Mouse (Mus musculus): ENCODE data around the gene Xlr3c. TPM values are rescaled to one million over a fixed set of nuclear protein-coding genes. Genes with fewer than 3 reads are reported as not detected.
A peak's percentile ranks its signal among the peaks of the same experiment; 100 is the strongest.
"Not testable (repeated sequence)": the region's sequence is repeated elsewhere in the genome, so short reads cannot be mapped to it uniquely, and the experiment has no call there.

Gene Xlr3c
- polyA plus RNA-seq, 1 experiment from 2014 or later: 0.12 TPM

- 17% methylated on average over 31 of the region's 39 CpGs for WGBS
These were observed 37.1 kb downstream of the Xlr3c start, which contains the start of gene F8a for GRCm38 (mm10) chrX:73227914-73228605. Gene F8a (plus strand): TSS chrX:73228291.

GRCm38 (mm10) chrX:73225365-73225764 lies 39.8 kb downstream of the Xlr3c start:
- Histone ChIP-seq H3K4me3 (ENCODE audit: low read depth, low read length) (no peak overlapping the region), H3K9ac (ENCODE audit: low read length) (no peak overlapping the region), H3K9me3 (ENCODE audit: control insufficient read depth, low read length) (no peaks in the 10 kb centered on the region), H3K4me1 (ENCODE audit: control insufficient read depth, insufficient read depth, low read length) (no peaks in the 10 kb centered on the region), H3K4me2 (ENCODE audit: low read depth, severe bottlenecking) (no peak overlapping the region), H3K27ac (replicated peaks; ENCODE audit: low read depth, low read length) (no peak overlapping the region), H3K36me3 (ENCODE audit: control insufficient read depth, insufficient read depth, low read length) (no peaks in the 10 kb centered on the region), H3K27me3 (ENCODE audit: control insufficient read depth, insufficient read depth, low read length) (peaks cover 8% of the 10 kb centered on the region; the same call in 1 of the 2 replicates)
- 50% methylated on average over 1 of the region's 1 CpGs for WGBS
- DNase-seq (ENCODE audit: low spot score): no peak
- ATAC-seq (ENCODE audit: insufficient number of reproducible peaks, low FRiP score, low TSS enrichment, low read depth): no peak

More at GRCm38 (mm10) chrX:73227914-73228605, 37.1 kb downstream of the Xlr3c start, which contains the start of gene F8a:
- peak within 1 kb of the TSS; percentile 69 for H3K4me2 ChIP-seq (ENCODE audit: low read depth, severe bottlenecking)
- ATAC-seq (ENCODE audit: insufficient number of reproducible peaks, low FRiP score, low TSS enrichment, low read depth): peak; percentile 91
- peak within 1 kb of the TSS; percentile 68 for H3K9ac ChIP-seq (ENCODE audit: low read length)
- peak within 1 kb of the TSS; percentile 42; the same call in 1 of the 2 replicates for H3K27ac ChIP-seq (replicated peaks; ENCODE audit: low read depth, low read length)
- H3K4me3 ChIP-seq (ENCODE audit: low read depth, low read length): peak within 1 kb of the TSS; percentile 55
- H3K36me3 ChIP-seq (ENCODE audit: control insufficient read depth, insufficient read depth, low read length): no peaks in the 10 kb centered on the region
- peaks cover 8% of the 10 kb centered on the region; the same call in 1 of the 2 replicates for H3K27me3 ChIP-seq (ENCODE audit: control insufficient read depth, insufficient read depth, low read length)
- H3K9me3 ChIP-seq (ENCODE audit: control insufficient read depth, low read length): no peaks in the 10 kb centered on the region
- DNase-seq (ENCODE audit: low spot score): peak; percentile 79
- no peaks in the 10 kb centered on the region for H3K4me1 ChIP-seq (ENCODE audit: control insufficient read depth, insufficient read depth, low read length)

- 81% methylated on average over 12 of the region's 19 CpGs for WGBS
- H3K9ac ChIP-seq (ENCODE audit: low read length); H3K9me3 ChIP-seq (ENCODE audit: control insufficient read depth, low read length); DNase-seq (ENCODE audit: low spot score); H3K27me3 ChIP-seq (ENCODE audit: control insufficient read depth, insufficient read depth, low read length); H3K4me2 ChIP-seq (ENCODE audit: low read depth, severe bottlenecking); H3K27ac ChIP-seq (replicated peaks; ENCODE audit: low read depth, low read length); H3K4me1 ChIP-seq (ENCODE audit: control insufficient read depth, insufficient read depth, low read length); H3K4me3 ChIP-seq (ENCODE audit: low read depth, low read length); H3K36me3 ChIP-seq (ENCODE audit: control insufficient read depth, insufficient read depth, low read length); ATAC-seq (ENCODE audit: insufficient number of reproducible peaks, low FRiP score, low TSS enrichment, low read depth): not testable (repeated sequence)
These were observed 51.2 kb downstream of the Xlr3c start, which contains the start of gene Xlr4b for GRCm38 (mm10) chrX:73213819-73214564. Gene Xlr4b (plus strand): TSS chrX:73214333.

Other genes with a start within 250 kb of the Xlr3c start
- not detected in 2 replicates for gene Pnma5, start 228.3 kb downstream of the Xlr3c start, polyA plus RNA-seq (2014; fragmentation: Nextera tagmentation; extraction: Ambion mirVana)
- gene Pnma3, start 200.6 kb downstream of the Xlr3c start, polyA plus RNA-seq (2014; fragmentation: Nextera tagmentation; extraction: Ambion mirVana): 0.07 and 0.15 TPM in 2 replicates
- 0.43 and 1.5 TPM in 2 replicates for gene Xlr4a, start 182.9 kb downstream of the Xlr3c start, polyA plus RNA-seq (2014; fragmentation: Nextera tagmentation; extraction: Ambion mirVana)
- gene Xlr3a, start 168.3 kb downstream of the Xlr3c start, polyA plus RNA-seq (2014; fragmentation: Nextera tagmentation; extraction: Ambion mirVana): 3.5 and 3.7 TPM in 2 replicates
- gene Gm14685, start 148.3 kb downstream of the Xlr3c start, polyA plus RNA-seq (2014; fragmentation: Nextera tagmentation; extraction: Ambion mirVana): not detected in 2 replicates
- not detected in 2 replicates for gene Xlr5b, start 116.6 kb downstream of the Xlr3c start, polyA plus RNA-seq (2014; fragmentation: Nextera tagmentation; extraction: Ambion mirVana)
- gene DXBay18, start 115.9 kb downstream of the Xlr3c start, polyA plus RNA-seq (2014; fragmentation: Nextera tagmentation; extraction: Ambion mirVana): not detected in 2 replicates
- gene Spin2d, start 88.4 kb downstream of the Xlr3c start, polyA plus RNA-seq (2014; fragmentation: Nextera tagmentation; extraction: Ambion mirVana): not detected in 2 replicates
- gene Xlr3b, start 73.2 kb downstream of the Xlr3c start, polyA plus RNA-seq (2014; fragmentation: Nextera tagmentation; extraction: Ambion mirVana): 14.6 and 16.8 TPM in 2 replicates
- gene Xlr4b, start 51.1 kb downstream of the Xlr3c start, polyA plus RNA-seq (2014; fragmentation: Nextera tagmentation; extraction: Ambion mirVana): 0.51 and 0.91 TPM in 2 replicates
- 7.5 and 9.2 TPM in 2 replicates for gene F8a, start 37.1 kb downstream of the Xlr3c start, polyA plus RNA-seq (2014; fragmentation: Nextera tagmentation; extraction: Ambion mirVana)
- not detected in 2 replicates for gene Xlr4c, start 22.3 kb downstream of the Xlr3c start, polyA plus RNA-seq (2014; fragmentation: Nextera tagmentation; extraction: Ambion mirVana)
- not detected in 2 replicates for gene Xlr5a, start 27.6 kb upstream of the Xlr3c start, polyA plus RNA-seq (2014; fragmentation: Nextera tagmentation; extraction: Ambion mirVana)
- gene Xlr5c, start 27.6 kb upstream of the Xlr3c start, polyA plus RNA-seq (2014; fragmentation: Nextera tagmentation; extraction: Ambion mirVana): not detected in 2 replicates
- gene Gm45015, start 71.5 kb upstream of the Xlr3c start, polyA plus RNA-seq (2014; fragmentation: Nextera tagmentation; extraction: Ambion mirVana): not detected in 2 replicates
- 21.6 and 24.9 TPM in 2 replicates for gene Zfp275, start 77.2 kb upstream of the Xlr3c start, polyA plus RNA-seq (2014; fragmentation: Nextera tagmentation; extraction: Ambion mirVana)
- gene Gm18336, start 133.3 kb upstream of the Xlr3c start, polyA plus RNA-seq (2014; fragmentation: Nextera tagmentation; extraction: Ambion mirVana): not detected in 2 replicates
- gene Zfp92, start 145.7 kb upstream of the Xlr3c start, polyA plus RNA-seq (2014; fragmentation: Nextera tagmentation; extraction: Ambion mirVana): 0.19 and 0.27 TPM in 2 replicates
- not detected in 2 replicates for gene Trex2, start 170.0 kb upstream of the Xlr3c start, polyA plus RNA-seq (2014; fragmentation: Nextera tagmentation; extraction: Ambion mirVana)
- 95.0 and 99.5 TPM in 2 replicates for gene Haus7, start 193.7 kb upstream of the Xlr3c start, polyA plus RNA-seq (2014; fragmentation: Nextera tagmentation; extraction: Ambion mirVana)
- 22.0 and 23.1 TPM in 2 replicates for gene Bgn, start 218.2 kb upstream of the Xlr3c start, polyA plus RNA-seq (2014; fragmentation: Nextera tagmentation; extraction: Ambion mirVana)
- gene Atp2b3, start 237.7 kb upstream of the Xlr3c start, polyA plus RNA-seq (2014; fragmentation: Nextera tagmentation; extraction: Ambion mirVana): 0.04 and 0.11 TPM in 2 replicates